Mouse (Mus musculus) monocyte, adult 2 months (primary cell): Measurements from ENCODE around the gene Insm1.

Source experiments
- DNase-seq, 2 experiments: peaks; one replicate each; pipeline ENCODE4 v3.0.0; 2022; ENCODE audit warnings: low spot score in 2 of 2, low read depth in 1 of 2

The Insm1 gene

DNA sequence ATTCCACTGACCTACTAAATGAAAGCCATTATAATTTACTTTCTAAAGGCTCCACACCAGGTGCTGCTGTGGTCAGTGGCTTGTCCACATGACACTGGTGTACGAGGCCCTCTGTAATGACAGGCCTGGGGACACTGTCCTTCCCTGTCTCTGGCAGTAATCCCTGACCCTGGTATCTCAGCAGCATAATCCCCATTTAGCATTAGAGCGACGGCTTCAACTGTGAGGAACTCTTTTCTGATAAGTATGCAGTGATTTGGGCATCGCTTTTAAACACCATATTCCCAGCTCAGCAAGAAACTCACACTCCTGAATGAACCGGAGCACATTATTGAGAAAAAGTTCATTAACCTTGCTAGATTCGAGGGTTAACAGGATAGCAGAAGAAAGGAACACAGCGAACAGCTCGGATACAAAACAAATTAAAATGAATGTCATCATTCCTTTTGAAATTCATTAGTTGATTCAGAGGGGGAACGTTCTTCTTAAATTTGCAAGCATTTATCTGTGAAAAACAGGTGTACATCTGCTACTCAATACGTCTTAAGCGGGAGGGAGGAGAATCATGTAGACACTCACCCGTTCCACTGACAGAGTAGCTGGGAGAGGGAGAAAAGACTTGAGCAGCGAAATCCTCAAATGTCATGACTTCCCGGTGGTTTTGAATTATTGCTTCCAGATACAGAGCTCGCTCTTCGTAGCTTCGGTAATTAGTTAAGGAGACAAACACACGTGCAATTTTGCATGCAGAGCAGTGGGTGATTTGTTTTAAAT is 38.3 kb downstream of the Insm1 start:
- no peak for DNase-seq

DNA sequence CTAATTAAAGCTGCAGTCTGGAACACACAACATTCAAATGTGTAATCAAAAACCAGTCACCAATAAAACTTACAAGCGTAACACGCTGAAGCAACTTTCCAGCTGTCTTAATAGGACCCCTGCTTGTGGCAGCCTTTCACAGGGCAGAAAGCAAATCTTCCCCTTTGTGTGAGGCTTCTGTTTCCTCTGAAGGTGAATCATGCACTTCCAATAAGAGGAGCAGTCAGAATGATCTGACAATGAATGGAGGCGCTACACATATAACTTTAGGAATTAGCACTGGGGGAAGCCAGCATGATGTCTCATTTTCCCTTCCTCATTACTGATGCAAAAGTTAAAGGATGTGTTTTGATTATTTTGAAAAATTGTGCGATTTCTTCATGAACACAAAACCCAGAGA is 39.4 kb downstream of the Insm1 start:
- DNase-seq, result no peak

DNA sequence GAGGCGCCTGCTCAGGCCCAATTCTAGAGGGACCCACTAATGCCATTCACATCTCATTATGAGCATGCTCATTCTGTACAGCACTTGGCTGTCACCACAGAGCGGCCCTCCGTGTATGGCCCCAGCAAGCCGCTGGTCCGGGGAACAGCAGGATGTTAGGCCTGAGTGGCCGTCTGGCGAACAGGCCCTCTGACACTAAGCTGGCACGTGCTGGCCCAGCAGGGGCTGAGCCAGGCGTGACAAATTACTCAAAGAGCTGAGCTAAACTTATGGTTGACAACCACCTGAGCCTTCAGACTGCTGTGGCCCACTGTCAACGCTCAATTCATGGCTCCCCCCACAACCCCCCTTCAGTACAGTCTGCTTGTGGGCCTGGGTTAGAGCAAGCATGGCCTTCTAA is 40.5 kb downstream of the Insm1 start:
- no peak for DNase-seq

DNA sequence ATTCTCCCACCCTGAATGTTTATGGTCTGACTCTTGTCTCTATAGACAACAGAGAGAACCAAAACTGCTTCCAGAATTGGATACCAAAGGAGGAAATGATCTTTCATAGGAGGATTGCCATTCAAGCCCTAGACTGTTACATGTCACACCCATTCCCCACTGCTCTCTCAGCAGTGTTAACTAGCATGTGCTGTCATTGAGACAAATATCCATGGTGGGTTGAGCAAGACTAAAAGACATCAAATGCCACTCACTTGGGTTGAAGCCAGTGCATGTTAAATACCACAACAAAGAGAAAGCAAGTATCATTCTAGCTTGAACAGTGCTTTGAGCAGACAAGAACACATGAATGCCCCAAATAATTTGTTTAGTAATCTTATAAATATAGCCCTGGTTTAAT is 41.2 kb downstream of the Insm1 start:
- DNase-seq, result no peak

DNA sequence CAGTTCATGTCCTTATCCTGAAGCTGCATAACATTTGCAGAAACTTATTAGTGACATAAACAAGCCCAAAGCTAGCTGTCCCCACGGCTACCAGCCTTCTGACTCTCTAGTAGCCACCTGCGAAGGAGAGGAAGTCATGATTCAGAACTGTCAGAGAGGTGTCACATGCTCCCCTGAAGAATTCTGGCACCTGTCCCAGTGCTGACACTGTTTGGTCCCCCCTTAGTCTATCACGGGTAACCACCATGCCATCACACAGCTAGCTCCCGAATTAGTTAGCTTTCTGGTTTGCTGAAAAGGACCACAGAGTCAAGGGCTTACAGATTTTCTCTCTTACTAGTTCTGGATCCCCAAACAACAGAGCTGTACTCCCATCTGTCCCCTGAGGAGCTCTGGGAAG is 43.3 kb downstream of the Insm1 start:
- no peak for DNase-seq

DNA sequence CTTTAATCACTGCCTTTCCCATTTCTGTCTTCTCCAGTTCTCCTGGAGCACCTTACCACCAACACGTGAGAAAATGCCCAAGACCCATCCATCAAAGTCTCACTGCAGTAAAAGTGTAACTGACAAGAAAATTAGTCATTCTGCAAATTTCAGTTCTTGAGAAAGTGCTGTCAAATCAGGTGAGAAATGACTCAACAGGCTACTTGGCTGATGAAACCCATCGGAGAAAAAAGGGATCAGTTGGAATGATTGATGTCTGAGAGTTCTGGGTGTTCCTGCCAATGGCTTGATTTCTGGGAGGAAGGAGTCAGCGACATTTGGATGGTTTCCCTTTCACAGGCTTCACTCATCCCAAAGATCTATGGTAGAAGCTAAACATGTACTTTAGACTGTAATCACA is 44.8 kb downstream of the Insm1 start:
- DNase-seq, result no peak
